Mouse (Mus musculus) ES-Bruce4 (cell line): ENCODE data around the gene Kcnq1.

Experiments used
- CTCF ChIP-seq: IDR thresholded peaks from one replicate; pipeline ENCODE4 v1.8.1; 2011; ENCODE audit warnings: low read depth, low read length
- EP300 ChIP-seq: IDR thresholded peaks from 2 replicates; pipeline ENCODE4 v1.6.1; 2011; ENCODE audit warnings: low read depth, low read length; ENCODE audit not compliant: insufficient read depth
- POLR2A ChIP-seq: IDR thresholded peaks from one replicate; pipeline ENCODE4 v1.8.1; 2011; ENCODE audit warnings: low read length; ENCODE audit not compliant: insufficient read depth

GRCm38 (mm10) chr7:143251206-143251605 lies 145.0 kb downstream of the Kcnq1 start:
- TF ChIP-seq CTCF, result no peak
- TF ChIP-seq POLR2A, result no peak
- no peak for TF ChIP-seq EP300
